Mouse (Mus musculus): Measurements from ENCODE around the gene Stim1. TPM values are rescaled to one million over a fixed set of nuclear protein-coding genes. Genes with fewer than 3 reads are reported as not detected.

Stim1 gene
- polyA plus RNA-seq, 1 experiment from 2014 or later, result 21.3 TPM

DNA sequence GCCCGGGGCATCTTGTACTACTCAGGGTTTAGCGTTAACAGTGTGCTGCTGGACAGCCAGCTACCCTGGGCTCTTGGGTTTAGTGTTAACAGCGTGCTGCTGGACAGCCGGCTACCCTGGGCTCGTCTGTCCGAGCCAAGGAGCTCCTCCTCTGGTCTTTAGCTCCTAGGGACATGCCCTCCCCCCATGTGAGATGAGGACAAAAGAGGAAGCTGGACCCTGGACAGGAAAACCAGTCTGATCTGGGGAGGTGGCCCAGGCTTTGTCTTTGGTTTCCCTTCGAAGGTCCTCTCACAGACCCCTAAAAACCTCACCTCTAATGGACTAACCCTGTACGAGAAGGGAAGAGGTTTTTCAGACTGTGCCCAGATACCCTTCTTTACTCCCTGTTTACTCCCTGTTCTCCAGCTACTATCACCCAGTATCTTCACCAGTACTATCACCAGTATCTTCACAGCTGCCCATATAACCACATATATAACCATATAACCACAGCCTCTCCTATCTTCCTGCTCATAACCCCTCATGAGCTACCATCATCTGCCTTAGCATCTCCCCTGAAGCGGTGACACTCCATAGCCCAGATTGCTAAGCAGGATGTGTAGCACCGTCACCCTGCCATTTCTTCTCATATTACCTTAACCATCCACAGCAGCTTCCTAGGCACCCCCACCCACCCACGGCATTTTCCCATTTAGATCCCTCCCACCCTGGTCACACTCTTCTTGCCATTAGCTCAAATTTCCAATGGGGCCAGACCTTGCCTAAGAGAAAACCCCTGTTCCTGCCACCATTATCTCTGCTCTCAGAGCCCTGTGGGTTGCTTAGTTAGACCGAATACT lies 20.4 kb upstream of the Stim1 start:
- H3K9ac ChIP-seq (ENCODE audit: low read length), result 0 out of 2 replicates have a peak overlapping the region, but pooled peaks have one; percentile 95
- H3K4me3 ChIP-seq (ENCODE audit: low read length), result peak overlapping the region; percentile 91
- no peak for ATAC-seq (ENCODE audit: low read depth)
- WGBS, result 59% methylated on average over 12 of the region's 12 CpGs
- H3K9me3 ChIP-seq (ENCODE audit: control insufficient read depth, low read length), result no peaks in the 10 kb centered on the region
- no peaks in the 10 kb centered on the region for H3K27me3 ChIP-seq (ENCODE audit: control insufficient read depth, insufficient read depth, low read depth, low read length)
- peak overlapping the region; percentile 83 for H3K4me2 ChIP-seq (ENCODE audit: low read depth, low read length)
- H3K4me1 ChIP-seq (replicated peaks; ENCODE audit: control insufficient read depth, insufficient read depth, low read length), result peaks cover 61% of the 10 kb centered on the region
- H3K27ac ChIP-seq (ENCODE audit: low read length), result 0 out of 2 replicates have a peak overlapping the region, but pooled peaks have one; percentile 15
- H3K36me3 ChIP-seq (ENCODE audit: control insufficient read depth, insufficient read depth, low read length), result no peaks in the 10 kb centered on the region

- WGBS, result 12% methylated on average over 16 of the region's 16 CpGs
- no peak for ATAC-seq (ENCODE audit: low read depth)
Measured at GRCm38 (mm10) chr7:102248691-102249404, 18.8 kb upstream of the Stim1 start.

DNA sequence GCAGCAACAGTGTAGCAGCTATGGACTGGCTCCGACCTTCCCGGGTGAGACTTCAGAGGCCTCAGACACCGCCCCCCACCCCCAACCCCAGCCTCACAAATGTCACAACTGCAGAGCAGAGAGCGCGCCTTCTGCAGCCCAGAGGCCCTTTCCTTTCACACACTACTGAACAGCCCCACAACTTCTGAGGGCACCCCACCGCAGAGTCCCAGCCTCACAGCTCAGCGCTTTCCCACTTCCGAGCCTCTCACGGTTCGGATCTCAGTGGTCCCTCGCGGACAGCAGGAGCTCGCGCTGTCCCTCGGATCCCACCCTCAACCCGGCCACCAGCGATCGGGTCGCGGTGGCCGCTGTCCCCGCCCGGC lies 18.1 kb upstream of the Stim1 start:
- peak overlapping the region; percentile 91 for H3K4me3 ChIP-seq (ENCODE audit: low read length)
- peaks cover 49% of the 10 kb centered on the region for H3K4me1 ChIP-seq (replicated peaks; ENCODE audit: control insufficient read depth, insufficient read depth, low read length)
- H3K4me2 ChIP-seq (ENCODE audit: low read depth, low read length), result peak overlapping the region; percentile 83
- H3K36me3 ChIP-seq (ENCODE audit: control insufficient read depth, insufficient read depth, low read length), result no peaks in the 10 kb centered on the region
- peak overlapping the region; percentile 95 for H3K9ac ChIP-seq (ENCODE audit: low read length)
- H3K27ac ChIP-seq (ENCODE audit: low read length), result peak overlapping the region; percentile 100
- ATAC-seq (ENCODE audit: low read depth), result peak; percentile 13
- WGBS, result under 1% methylated on average over 23 of the region's 23 CpGs
- no peaks in the 10 kb centered on the region for H3K9me3 ChIP-seq (ENCODE audit: control insufficient read depth, low read length)
- H3K27me3 ChIP-seq (ENCODE audit: control insufficient read depth, insufficient read depth, low read depth, low read length), result no peaks in the 10 kb centered on the region

More at GRCm38 (mm10) chr7:102248691-102249404, 18.8 kb upstream of the Stim1 start:
- Histone ChIP-seq H3K36me3 (ENCODE audit: control insufficient read depth, insufficient read depth, low read length) (no peaks in the 10 kb centered on the region), H3K4me2 (ENCODE audit: low read depth, low read length) (peak overlapping the region; percentile 83), H3K27me3 (ENCODE audit: control insufficient read depth, insufficient read depth, low read depth, low read length) (no peaks in the 10 kb centered on the region), H3K9me3 (ENCODE audit: control insufficient read depth, low read length) (no peaks in the 10 kb centered on the region), H3K4me1 (replicated peaks; ENCODE audit: control insufficient read depth, insufficient read depth, low read length) (peaks cover 56% of the 10 kb centered on the region), H3K4me3 (ENCODE audit: low read length) (peak overlapping the region; percentile 91), H3K9ac (ENCODE audit: low read length) (peak overlapping the region; percentile 95), H3K27ac (ENCODE audit: low read length) (peak overlapping the region; percentile 100)

- Histone ChIP-seq H3K9me3 (ENCODE audit: control insufficient read depth, low read length) (no peaks in the 10 kb centered on the region), H3K27ac (ENCODE audit: low read length) (peak overlapping the region; percentile 100), H3K4me3 (ENCODE audit: low read length) (peak overlapping the region; percentile 91), H3K27me3 (ENCODE audit: control insufficient read depth, insufficient read depth, low read depth, low read length) (no peaks in the 10 kb centered on the region), H3K9ac (ENCODE audit: low read length) (peak overlapping the region; percentile 95), H3K36me3 (ENCODE audit: control insufficient read depth, insufficient read depth, low read length) (no peaks in the 10 kb centered on the region), H3K4me1 (replicated peaks; ENCODE audit: control insufficient read depth, insufficient read depth, low read length) (peaks cover 43% of the 10 kb centered on the region), H3K4me2 (ENCODE audit: low read depth, low read length) (peak overlapping the region; percentile 83)
- ATAC-seq (ENCODE audit: low read depth), result peak; percentile 88
- WGBS, result under 1% methylated on average over 34 of the region's 49 CpGs
Measured at GRCm38 (mm10) chr7:102249896-102250630, 17.5 kb upstream of the Stim1 start.

- peak overlapping the region; percentile 100 for H3K27ac ChIP-seq (ENCODE audit: low read length)
- H3K4me2 ChIP-seq (ENCODE audit: low read depth, low read length), result peak overlapping the region; percentile 83
- H3K27me3 ChIP-seq (ENCODE audit: control insufficient read depth, insufficient read depth, low read depth, low read length), result no peaks in the 10 kb centered on the region
- H3K9me3 ChIP-seq (ENCODE audit: control insufficient read depth, low read length), result no peaks in the 10 kb centered on the region
- peak; percentile 87 for ATAC-seq (ENCODE audit: low read depth)
- H3K4me1 ChIP-seq (replicated peaks; ENCODE audit: control insufficient read depth, insufficient read depth, low read length), result peaks cover 38% of the 10 kb centered on the region
- WGBS, result 1% methylated on average over 32 of the region's 33 CpGs
- peak overlapping the region; percentile 91 for H3K4me3 ChIP-seq (ENCODE audit: low read length)
- H3K9ac ChIP-seq (ENCODE audit: low read length), result peak overlapping the region; percentile 95
- no peaks in the 10 kb centered on the region for H3K36me3 ChIP-seq (ENCODE audit: control insufficient read depth, insufficient read depth, low read length)
Measured at GRCm38 (mm10) chr7:102250631-102251214, 16.9 kb upstream of the Stim1 start.

GRCm38 (mm10) chr7:102253631-102254030 lies 14.0 kb upstream of the Stim1 start:
- no peaks in the 10 kb centered on the region for H3K9me3 ChIP-seq (ENCODE audit: control insufficient read depth, low read length)
- H3K27me3 ChIP-seq (ENCODE audit: control insufficient read depth, insufficient read depth, low read depth, low read length), result no peaks in the 10 kb centered on the region
- H3K27ac ChIP-seq (ENCODE audit: low read length), result no peak overlapping the region
- H3K4me1 ChIP-seq (replicated peaks; ENCODE audit: control insufficient read depth, insufficient read depth, low read length), result peaks cover 9% of the 10 kb centered on the region
- no peaks in the 10 kb centered on the region for H3K36me3 ChIP-seq (ENCODE audit: control insufficient read depth, insufficient read depth, low read length)
- no peak overlapping the region for H3K4me2 ChIP-seq (ENCODE audit: low read depth, low read length)
- no peak for ATAC-seq (ENCODE audit: low read depth)
- no peak overlapping the region for H3K4me3 ChIP-seq (ENCODE audit: low read length)
- 70% methylated on average over 1 of the region's 1 CpGs for WGBS
- no peak overlapping the region for H3K9ac ChIP-seq (ENCODE audit: low read length)

GRCm38 (mm10) chr7:102255954-102256353 lies 11.7 kb upstream of the Stim1 start, which contains the start of gene Rhog:
TSS of gene Rhog (minus strand) at chr7:102256054.
- Histone ChIP-seq H3K4me2 (ENCODE audit: low read depth, low read length) (no peak within 1 kb of the TSS), H3K36me3 (ENCODE audit: control insufficient read depth, insufficient read depth, low read length) (no peaks in the 10 kb centered on the region), H3K27me3 (ENCODE audit: control insufficient read depth, insufficient read depth, low read depth, low read length) (no peaks in the 10 kb centered on the region), H3K4me3 (ENCODE audit: low read length) (no peak within 1 kb of the TSS), H3K9me3 (ENCODE audit: control insufficient read depth, low read length) (no peaks in the 10 kb centered on the region), H3K4me1 (replicated peaks; ENCODE audit: control insufficient read depth, insufficient read depth, low read length) (peaks cover 4% of the 10 kb centered on the region), H3K9ac (ENCODE audit: low read length) (no peak within 1 kb of the TSS), H3K27ac (ENCODE audit: low read length) (no peak within 1 kb of the TSS)
- 82% methylated on average over 3 of the region's 3 CpGs for WGBS
- no peak for ATAC-seq (ENCODE audit: low read depth)

DNA sequence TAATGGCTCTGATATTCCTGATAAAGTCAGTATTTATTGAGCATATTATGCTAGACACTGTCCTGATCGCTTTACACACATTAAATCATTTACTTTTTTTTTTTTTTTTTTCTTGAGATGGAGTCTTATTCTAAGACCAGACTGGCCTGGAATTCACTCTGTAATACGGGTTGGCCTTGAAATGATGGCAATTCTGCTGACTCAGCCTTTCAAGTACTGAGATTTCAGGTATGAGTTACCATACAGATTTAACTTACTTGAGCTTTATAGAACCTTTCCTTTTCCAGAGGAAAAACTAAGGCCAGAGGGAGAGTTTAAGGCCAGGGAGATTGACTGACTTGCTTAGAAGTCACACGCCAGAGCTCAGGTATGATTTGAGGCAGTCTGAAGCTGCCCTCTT lies 11.0 kb upstream of the Stim1 start:
- H3K36me3 ChIP-seq (ENCODE audit: control insufficient read depth, insufficient read depth, low read length), result no peaks in the 10 kb centered on the region
- ATAC-seq (ENCODE audit: low read depth), result no peak
- no peak overlapping the region for H3K4me3 ChIP-seq (ENCODE audit: low read length)
- no peaks in the 10 kb centered on the region for H3K4me1 ChIP-seq (replicated peaks; ENCODE audit: control insufficient read depth, insufficient read depth, low read length)
- H3K4me2 ChIP-seq (ENCODE audit: low read depth, low read length), result no peak overlapping the region
- H3K27me3 ChIP-seq (ENCODE audit: control insufficient read depth, insufficient read depth, low read depth, low read length), result no peaks in the 10 kb centered on the region
- H3K9me3 ChIP-seq (ENCODE audit: control insufficient read depth, low read length), result no peaks in the 10 kb centered on the region
- no peak overlapping the region for H3K9ac ChIP-seq (ENCODE audit: low read length)
- 73% methylated on average over 3 of the region's 3 CpGs for WGBS
- no peak overlapping the region for H3K27ac ChIP-seq (ENCODE audit: low read length)

Measured in lung, embryonic 16.5 days (tissue).